Mouse (Mus musculus) lung, embryonic 16.5 days (tissue): ENCODE data around the gene Clstn2. TPM values are rescaled to one million over a fixed set of nuclear protein-coding genes. Genes with fewer than 3 reads are reported as not detected.

Experiments used
- ATAC-seq: fragments of 200-750 bp; cut with Nextera tagmentation; 2 replicates; pipeline ENCODE4 v1.8.0; 2017; ENCODE audit warnings: low read depth, mild to moderate bottlenecking, moderate library complexity
- H3K27ac ChIP-seq: fragments of 300-500 bp; sonication (generic); 2 replicates; pipeline ENCODE4 v1.5.1; 2014; ENCODE audit warnings: mild to moderate bottlenecking, control low read depth, low read length
- H3K27me3 ChIP-seq: fragments of 300-500 bp; sonication (generic); 2 replicates; pipeline ENCODE4 v1.6.1; 2014; ENCODE audit warnings: low read depth, low read length, mixed read lengths; ENCODE audit not compliant: control insufficient read depth, insufficient read depth
- H3K36me3 ChIP-seq: fragments of 300-500 bp; sonication (generic); 2 replicates; pipeline ENCODE4 v1.6.1; 2014; ENCODE audit warnings: low read length; ENCODE audit not compliant: control insufficient read depth, insufficient read depth
- H3K4me1 ChIP-seq: fragments of 300-500 bp; sonication (generic); replicated peaks from 2 replicates; pipeline ENCODE4 v1.6.1; 2014; ENCODE audit warnings: low read length, mixed read lengths; ENCODE audit not compliant: control insufficient read depth, insufficient read depth
- H3K4me2 ChIP-seq: fragments of 300-500 bp; sonication (generic); 2 replicates; pipeline ENCODE4 v1.6.1; 2014; ENCODE audit warnings: low read depth, low read length, control low read depth
- H3K4me3 ChIP-seq: fragments of 300-500 bp; sonication (generic); 2 replicates; pipeline ENCODE4 v1.5.1; 2014; ENCODE audit warnings: mild to moderate bottlenecking, low read length, control low read depth
- H3K9ac ChIP-seq: fragments of 300-500 bp; sonication (generic); 2 replicates; pipeline ENCODE4 v1.6.1; 2014; ENCODE audit warnings: low read length, control low read depth
- H3K9me3 ChIP-seq: fragments of 300-500 bp; sonication (generic); 2 replicates; pipeline ENCODE4 v1.6.1; 2016; ENCODE audit warnings: low read length; ENCODE audit not compliant: control insufficient read depth
- WGBS: fragments of 180-500 bp; shearing (Covaris S2); extraction: QIAGEN DNeasy Blood & Tissue Kit; methylation state at CpG from one replicate; pipeline ENCODE4 v1.1.7; 2014; 5-methylcytosine and 5-hydroxymethylcytosine counted together
- polyA plus RNA-seq: library from polyadenylated mRNA; unstranded; fragments of >200 nt; fragmentation: Nextera tagmentation; extraction: Ambion mirVana; gene quantifications from 2 replicates; pipeline ENCODE4 v1.2.1, GENCODE M21; 2015

Clstn2 gene
- polyA plus RNA-seq, 1 experiment from 2014 or later, result 1.5 TPM

GRCm38 (mm10) chr9:97807031-97807430, 225.9 kb downstream of the Clstn2 start:
- Histone ChIP-seq H3K9ac (no peak overlapping the region), H3K4me2 (no peak overlapping the region), H3K4me3 (no peak overlapping the region), H3K27me3 (no peaks in the 10 kb centered on the region), H3K36me3 (no peaks in the 10 kb centered on the region), H3K27ac (no peak overlapping the region), H3K9me3 (no peaks in the 10 kb centered on the region), H3K4me1 (no peaks in the 10 kb centered on the region)
- 71% methylated on average over 5 of the region's 5 CpGs for WGBS
- ATAC-seq, result no peak

GRCm38 (mm10) chr9:97793661-97794060, 239.3 kb downstream of the Clstn2 start:
- H3K36me3 ChIP-seq, result no peaks in the 10 kb centered on the region
- no peak overlapping the region for H3K9ac ChIP-seq
- H3K4me1 ChIP-seq, result no peaks in the 10 kb centered on the region
- no peak for ATAC-seq
- H3K27ac ChIP-seq, result no peak overlapping the region
- H3K4me3 ChIP-seq, result no peak overlapping the region
- no peak overlapping the region for H3K4me2 ChIP-seq
- no peaks in the 10 kb centered on the region for H3K27me3 ChIP-seq
- WGBS, result 47% methylated on average over 8 of the region's 8 CpGs
- no peaks in the 10 kb centered on the region for H3K9me3 ChIP-seq

GRCm38 (mm10) chr9:97788151-97788670, 244.8 kb downstream of the Clstn2 start:
- no peak for ATAC-seq
- Histone ChIP-seq H3K4me2 (no peak overlapping the region), H3K4me1 (no peaks in the 10 kb centered on the region), H3K9me3 (no peaks in the 10 kb centered on the region), H3K9ac (no peak overlapping the region), H3K36me3 (no peaks in the 10 kb centered on the region), H3K4me3 (no peak overlapping the region), H3K27me3 (no peaks in the 10 kb centered on the region), H3K27ac (no peak overlapping the region)
- 62% methylated on average over 5 of the region's 5 CpGs for WGBS

- H3K27ac ChIP-seq, result no peak overlapping the region
- no peak for ATAC-seq
- H3K4me1 ChIP-seq, result no peaks in the 10 kb centered on the region
- no peaks in the 10 kb centered on the region for H3K9me3 ChIP-seq
- H3K9ac ChIP-seq, result no peak overlapping the region
- H3K36me3 ChIP-seq, result no peaks in the 10 kb centered on the region
- WGBS, result 45% methylated on average over 5 of the region's 5 CpGs
- H3K4me2 ChIP-seq, result no peak overlapping the region
- no peaks in the 10 kb centered on the region for H3K27me3 ChIP-seq
- no peak overlapping the region for H3K4me3 ChIP-seq
Measured at GRCm38 (mm10) chr9:97780032-97780616, 252.9 kb downstream of the Clstn2 start.

- Histone ChIP-seq H3K9me3 (no peaks in the 10 kb centered on the region), H3K36me3 (no peaks in the 10 kb centered on the region), H3K4me3 (no peak overlapping the region), H3K4me1 (no peaks in the 10 kb centered on the region), H3K9ac (no peak overlapping the region), H3K4me2 (no peak overlapping the region), H3K27ac (no peak overlapping the region), H3K27me3 (no peaks in the 10 kb centered on the region)
- WGBS, result 82% methylated on average over 1 of the region's 1 CpGs
- no peak for ATAC-seq
Measured at GRCm38 (mm10) chr9:97775770-97776169, 257.2 kb downstream of the Clstn2 start.

GRCm38 (mm10) chr9:97774991-97775390, 258.0 kb downstream of the Clstn2 start:
- H3K9me3 ChIP-seq, result no peaks in the 10 kb centered on the region
- ATAC-seq, result no peak
- WGBS, result 50% methylated on average over 1 of the region's 1 CpGs

GRCm38 (mm10) chr9:97773911-97774310, 259.1 kb downstream of the Clstn2 start:
- ATAC-seq, result no peak
- H3K9ac ChIP-seq, result no peak overlapping the region
- H3K9me3 ChIP-seq, result no peaks in the 10 kb centered on the region
- H3K4me1 ChIP-seq, result no peaks in the 10 kb centered on the region
- H3K27me3 ChIP-seq, result no peaks in the 10 kb centered on the region
- no peak overlapping the region for H3K4me2 ChIP-seq
- no peaks in the 10 kb centered on the region for H3K36me3 ChIP-seq
- WGBS, result 77% methylated on average over 3 of the region's 3 CpGs
- H3K27ac ChIP-seq, result no peak overlapping the region
- H3K4me3 ChIP-seq, result no peak overlapping the region

More at GRCm38 (mm10) chr9:97774991-97775390, 258.0 kb downstream of the Clstn2 start:
- no peak overlapping the region for H3K27ac ChIP-seq
- no peaks in the 10 kb centered on the region for H3K27me3 ChIP-seq
- no peak overlapping the region for H3K4me3 ChIP-seq
- no peaks in the 10 kb centered on the region for H3K36me3 ChIP-seq
- no peak overlapping the region for H3K4me2 ChIP-seq
- H3K9ac ChIP-seq, result no peak overlapping the region
- no peaks in the 10 kb centered on the region for H3K4me1 ChIP-seq

GRCm38 (mm10) chr9:97772431-97772830, 260.6 kb downstream of the Clstn2 start:
- Histone ChIP-seq H3K9ac (no peak overlapping the region), H3K27ac (no peak overlapping the region), H3K4me1 (no peaks in the 10 kb centered on the region), H3K27me3 (no peaks in the 10 kb centered on the region), H3K9me3 (no peaks in the 10 kb centered on the region), H3K4me2 (no peak overlapping the region), H3K4me3 (no peak overlapping the region), H3K36me3 (no peaks in the 10 kb centered on the region)
- ATAC-seq, result no peak
- WGBS, result 29% methylated on average over 3 of the region's 3 CpGs

GRCm38 (mm10) chr9:97769331-97769730, 263.6 kb downstream of the Clstn2 start:
- Histone ChIP-seq H3K4me3 (no peak overlapping the region), H3K4me1 (no peaks in the 10 kb centered on the region), H3K36me3 (no peaks in the 10 kb centered on the region), H3K9me3 (no peaks in the 10 kb centered on the region), H3K27ac (no peak overlapping the region), H3K9ac (no peak overlapping the region), H3K27me3 (no peaks in the 10 kb centered on the region), H3K4me2 (no peak overlapping the region)
- ATAC-seq, result no peak
- 21% methylated on average over 5 of the region's 5 CpGs for WGBS
